Mouse (Mus musculus) adipocyte (in vitro differentiated cells): ENCODE data around the gene Ptpn18.
"Not testable (repeated sequence)": the region's sequence is repeated elsewhere in the genome, so short reads cannot be mapped to it uniquely, and the experiment has no call there.

Source experiments
- DNase-seq: peaks from one replicate; pipeline ENCODE4 v3.0.0-alpha.2; 2016; ENCODE audit warnings: low spot score

Gene Ptpn18

GRCm38 (mm10) chr1:34459284-34460060, at the start of gene Ptpn18:
Gene Ptpn18 (plus strand): TSS chr1:34459762.
- DNase-seq: no peak

- no peak for DNase-seq
Observed at GRCm38 (mm10) chr1:34428466-34428865, 31.1 kb upstream of the Ptpn18 start.

DNA sequence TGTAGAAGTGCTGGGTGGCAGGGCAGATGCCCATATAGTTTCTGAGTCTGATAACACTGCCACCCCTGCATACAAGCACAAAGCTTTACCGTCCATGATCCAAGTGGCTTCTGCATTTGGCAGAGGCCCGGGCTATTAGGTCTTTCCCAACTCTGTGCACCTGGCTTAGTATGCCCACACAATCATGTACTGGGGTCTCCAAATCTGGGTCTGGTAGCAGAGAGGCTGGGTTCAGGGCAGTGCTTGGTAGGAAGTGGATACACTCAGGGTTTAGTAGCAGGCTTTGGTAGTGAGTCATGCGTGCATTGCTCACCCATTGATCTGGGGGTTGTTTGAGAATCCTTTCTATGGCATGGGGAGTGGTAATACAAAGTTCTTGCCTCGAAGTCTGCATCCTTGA, 30.3 kb upstream of the Ptpn18 start:
- no peak for DNase-seq

- no peak for DNase-seq
Observed at GRCm38 (mm10) chr1:34430981-34431380, 28.6 kb upstream of the Ptpn18 start.

DNA sequence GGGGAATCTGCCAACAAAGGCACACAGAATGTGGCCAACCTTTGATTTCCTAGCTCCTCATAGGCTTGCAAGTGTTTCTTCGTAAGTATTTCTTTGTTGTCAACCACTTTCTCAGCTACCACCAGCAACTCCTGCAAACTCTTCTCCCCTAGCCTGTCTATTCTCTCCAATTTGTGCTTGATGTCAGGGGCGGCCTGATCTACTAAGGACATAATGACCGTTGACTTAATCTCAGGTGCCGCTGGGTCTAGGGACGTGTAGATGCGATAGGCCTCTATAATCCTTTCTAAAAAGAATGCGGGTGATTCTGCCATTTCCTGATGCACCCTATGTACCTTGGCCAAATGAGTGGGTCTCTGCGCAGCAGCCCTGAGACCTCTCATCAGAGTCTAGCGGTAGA, 28.1 kb upstream of the Ptpn18 start:
- no peak for DNase-seq

DNA sequence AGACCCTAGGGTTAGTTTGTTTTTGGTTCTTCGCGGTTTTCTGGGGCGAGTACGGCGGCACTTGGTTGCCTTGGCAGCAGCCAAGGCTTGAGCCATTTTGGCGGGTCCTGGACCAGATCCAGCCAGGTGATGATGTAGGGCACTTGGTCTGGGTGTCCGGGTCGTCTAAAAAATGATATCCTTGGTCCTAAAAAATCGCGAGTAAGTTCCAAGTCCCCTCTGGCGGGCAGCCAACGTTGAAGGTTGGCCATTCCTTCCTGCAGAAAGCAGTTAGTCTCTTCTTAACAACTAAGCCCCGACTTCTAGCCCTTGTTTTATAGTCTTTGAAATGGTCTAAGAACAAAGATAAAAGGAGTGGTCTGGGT, 27.2 kb upstream of the Ptpn18 start:
- DNase-seq: no peak

- peak; percentile 44 for DNase-seq
Observed at GRCm38 (mm10) chr1:34432776-34433481, 26.6 kb upstream of the Ptpn18 start.

DNA sequence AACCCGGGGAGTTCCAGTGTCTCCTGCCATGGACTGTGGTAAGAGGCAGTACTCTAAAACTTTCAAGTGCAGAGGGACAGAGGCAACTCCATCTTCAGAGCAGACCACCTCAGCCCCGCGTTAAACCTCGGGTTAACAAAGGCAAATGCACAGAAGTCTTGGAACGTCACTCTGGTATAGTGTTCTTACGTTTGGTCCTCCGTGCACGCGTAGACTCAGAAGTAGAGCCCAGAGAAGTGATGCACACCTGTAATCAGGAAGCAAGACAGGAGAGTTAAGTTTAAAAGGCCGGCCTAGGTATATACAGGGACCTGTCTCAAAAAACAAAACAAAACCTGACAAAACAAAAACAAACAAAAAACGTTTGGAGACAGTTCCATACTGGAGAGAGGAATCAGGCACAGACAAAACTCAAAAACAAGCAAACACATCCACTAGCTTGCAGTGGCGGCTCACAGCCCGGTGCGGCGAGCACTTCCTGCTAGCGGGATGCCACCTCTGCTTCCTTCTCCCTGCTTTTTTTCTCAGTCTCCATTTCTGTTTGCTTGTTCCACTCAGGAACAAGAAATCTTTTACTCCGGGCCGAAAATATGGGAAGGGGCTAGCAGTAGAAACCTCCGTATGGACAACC, 25.6 kb upstream of the Ptpn18 start:
- DNase-seq: no peak

- peak; percentile 73 for DNase-seq
Observed at GRCm38 (mm10) chr1:34434660-34435160, 24.9 kb upstream of the Ptpn18 start.

DNA sequence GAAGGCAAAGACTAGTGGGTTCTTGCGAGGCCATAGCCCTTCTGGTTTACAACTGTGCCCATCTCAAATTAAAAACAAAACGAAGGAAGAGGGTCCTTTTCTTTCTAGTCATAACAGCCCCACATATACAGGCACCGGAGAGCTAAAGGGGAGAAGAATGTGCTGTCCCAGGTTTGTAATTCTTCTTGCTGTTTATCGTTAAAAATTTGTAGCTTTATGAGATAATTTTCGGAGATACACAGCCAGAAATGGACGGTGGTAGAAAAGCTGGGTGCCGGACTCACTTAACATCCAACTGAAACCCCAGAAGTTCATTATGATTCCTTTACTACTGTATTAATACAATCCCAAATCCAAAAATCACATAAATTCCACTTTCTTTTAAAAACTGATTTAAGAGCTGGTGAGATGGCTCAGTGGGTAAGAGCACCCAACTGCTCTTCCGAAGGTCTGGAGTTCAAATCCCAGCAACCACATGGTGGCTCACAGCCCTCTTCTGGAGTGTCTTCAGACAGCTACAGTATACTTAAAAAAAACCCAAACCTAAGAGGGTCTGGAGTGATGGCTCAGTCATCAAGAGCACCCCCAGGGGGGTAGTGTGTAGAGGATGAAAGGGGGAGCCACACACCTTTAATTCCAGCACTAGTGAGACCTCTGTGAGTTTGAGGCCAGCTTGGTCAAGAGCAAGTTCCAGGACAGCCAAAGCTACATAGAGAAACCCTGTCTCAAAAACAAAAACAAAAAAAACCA, 24.0 kb upstream of the Ptpn18 start:
- DNase-seq: no peak

- no peak for DNase-seq
Observed at GRCm38 (mm10) chr1:34436374-34436773, 23.2 kb upstream of the Ptpn18 start.

- not testable (repeated sequence) for DNase-seq
Observed at GRCm38 (mm10) chr1:34437366-34437765, 22.2 kb upstream of the Ptpn18 start.

DNA sequence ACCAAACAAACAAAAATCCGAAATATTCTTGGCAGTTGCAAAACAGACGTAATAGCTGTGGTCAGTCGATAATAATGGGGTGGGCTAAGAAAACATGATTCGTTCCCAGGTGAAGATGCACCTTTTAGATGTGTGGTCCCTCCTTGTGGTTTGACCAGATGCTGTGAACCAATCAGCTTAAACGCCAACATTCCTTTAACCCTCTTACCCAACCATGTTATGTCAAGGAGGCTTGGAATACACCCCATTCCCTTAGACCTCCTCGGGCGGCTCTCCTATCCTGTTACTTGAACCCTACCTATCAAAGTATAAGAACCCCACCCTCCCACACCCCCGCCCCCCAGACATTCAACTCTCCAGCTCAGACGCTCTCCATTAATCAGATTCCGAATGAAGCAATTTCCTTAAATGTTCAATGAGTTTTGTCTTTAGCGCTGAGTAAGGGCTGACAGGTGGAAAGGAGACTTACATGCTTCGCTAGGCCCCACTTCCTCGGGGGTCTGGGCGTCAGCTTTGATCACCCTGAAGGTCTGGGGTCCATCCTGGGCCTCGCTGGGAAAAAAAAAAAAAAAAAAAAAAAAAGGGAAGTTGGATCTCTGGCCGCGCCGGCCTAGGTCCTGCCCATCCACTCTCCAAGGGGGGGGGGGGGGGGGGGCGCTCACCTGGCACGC, 21.0 kb upstream of the Ptpn18 start:
- DNase-seq: no peak

GRCm38 (mm10) chr1:34439215-34439960, 20.2 kb upstream of the Ptpn18 start, which contains the start of the genes Ccdc115 and Imp4:
Gene Ccdc115 (minus strand): TSS chr1:34439672.
Gene Imp4 (plus strand): TSS chr1:34439851.
- peak; percentile 99 for DNase-seq

DNA sequence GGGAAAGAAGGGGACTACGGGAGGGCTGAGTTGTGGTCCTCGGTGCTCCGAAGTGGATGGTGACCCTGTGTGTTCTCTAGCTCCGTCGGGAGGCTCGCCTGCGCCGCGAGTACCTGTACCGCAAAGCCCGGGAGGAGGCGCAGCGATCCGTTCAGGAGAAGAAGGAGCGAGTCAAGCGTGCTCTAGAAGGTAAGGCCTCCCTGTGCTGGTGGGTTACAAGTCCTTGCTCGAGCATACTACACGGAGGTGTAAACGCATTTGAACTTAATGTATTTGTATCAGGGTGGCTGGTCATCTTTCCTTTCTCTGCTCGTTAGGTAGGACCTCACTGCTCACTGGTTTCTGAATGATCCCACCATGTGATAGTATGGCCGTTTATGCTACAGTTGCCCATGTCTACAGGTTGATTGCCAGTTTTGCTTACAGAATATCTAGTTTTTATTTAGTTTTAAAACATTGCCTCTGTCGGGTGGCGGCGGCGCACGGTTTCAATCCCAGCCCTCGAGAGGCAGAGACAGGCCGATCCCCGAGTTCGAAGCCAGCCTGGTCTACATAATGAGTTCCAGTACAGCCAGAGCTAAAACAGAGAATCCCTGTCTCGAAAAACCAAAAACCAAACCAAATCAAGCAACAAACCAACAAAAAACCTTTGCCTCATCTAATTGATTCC, 19.5 kb upstream of the Ptpn18 start:
- DNase-seq: no peak

- no peak for DNase-seq
Observed at GRCm38 (mm10) chr1:34443124-34443523, 16.4 kb upstream of the Ptpn18 start.

- no peak for DNase-seq
Observed at GRCm38 (mm10) chr1:34458431-34458830, 1.1 kb upstream of the Ptpn18 start.

DNA sequence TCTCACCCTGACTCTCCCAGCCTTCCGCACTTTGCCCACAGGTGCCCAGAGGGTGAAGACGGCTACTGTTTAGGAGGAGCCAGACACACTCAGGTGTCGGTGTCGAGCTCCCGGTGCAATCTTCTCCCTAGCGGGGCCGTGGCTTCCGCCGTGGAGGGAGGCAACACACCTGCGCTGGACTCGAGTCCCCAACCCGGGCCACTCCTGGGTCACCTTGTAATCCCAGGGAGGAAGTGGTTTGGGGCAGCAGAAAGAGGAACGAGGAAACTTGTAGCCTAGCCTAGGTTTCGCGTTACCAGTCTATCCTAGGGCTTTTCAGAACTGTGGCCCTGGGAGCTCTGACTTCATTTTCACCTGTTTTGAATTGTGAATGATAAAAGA, 489 bp downstream of the Ptpn18 start:
- no peak for DNase-seq

DNA sequence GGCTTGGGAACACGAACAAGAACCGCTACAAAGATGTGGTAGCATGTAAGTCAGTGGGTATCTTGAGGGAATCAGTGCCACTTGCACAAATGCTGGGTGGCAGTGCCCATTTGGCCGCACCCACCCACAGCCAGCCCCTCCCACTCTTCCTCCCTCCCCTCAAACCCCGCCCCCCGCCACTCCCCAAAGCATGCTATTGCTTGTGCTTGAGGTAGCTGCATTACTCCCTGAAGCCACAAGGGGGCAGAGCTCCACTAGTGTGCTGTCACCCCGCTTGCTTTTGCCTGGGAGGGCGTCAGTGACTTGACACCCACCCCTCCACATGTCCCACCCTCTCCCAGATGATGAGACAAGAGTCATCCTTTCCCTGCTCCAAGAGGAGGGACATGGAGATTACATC, 3.2 kb downstream of the Ptpn18 start:
- DNase-seq: peak; percentile 36

DNA sequence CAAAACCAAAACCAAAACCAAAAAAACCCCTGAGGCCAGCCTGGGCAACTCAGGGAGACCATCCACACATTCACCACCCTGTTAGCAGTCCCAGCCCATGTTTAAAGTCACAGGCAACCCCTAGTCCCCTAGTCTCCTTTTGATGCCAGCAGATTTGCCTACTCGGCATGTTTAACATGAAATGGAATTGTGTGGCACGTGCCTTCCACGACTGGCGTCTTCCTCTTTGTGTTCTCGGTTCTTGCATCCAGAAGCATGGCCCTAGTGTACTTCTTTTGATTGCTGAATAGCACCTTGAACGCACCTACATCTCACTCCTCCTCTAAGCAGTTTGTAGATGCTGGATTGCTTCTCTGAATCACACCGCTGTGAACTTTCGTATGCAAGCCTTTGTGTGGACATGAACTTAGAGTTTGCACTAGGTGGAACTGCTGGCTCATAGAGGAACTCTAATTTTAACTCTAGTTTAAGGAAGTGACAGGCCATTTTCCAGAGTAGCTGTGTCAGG, 4.8 kb downstream of the Ptpn18 start:
- no peak for DNase-seq
